8 mouse cellular contexts compared by ENCODE assay signal in genomic region chr2:73312152-73313116, GRCm38 (mm10). TPM values are rescaled to one million over a fixed set of nuclear protein-coding genes. Genes with fewer than 3 reads are reported as not detected.
DNase-seq lines count a peak whose midpoint lies in the region; ATAC-seq lines count a peak whose summit lies in the region.

TSS of gene Scrn3 (plus strand) at chr2:73312601.
TSS of gene Cir1 (minus strand) at chr2:73312701.

- peak within 1 kb of the TSS; percentile 94 for H3K27ac ChIP-seq in heart, embryonic 10.5 days
- H3K27ac ChIP-seq in kidney, embryonic 15.5 days: peak within 1 kb of the TSS; percentile 87

- DNase-seq in B cell, adult 2 months: peak; percentile 94
- DNase-seq in brain, adult 2 months (ENCODE audit: low read depth, low spot score): peak; percentile 99
- DNase-seq in heart, embryonic 10.5 days (ENCODE audit: low spot score): peak; percentile 99
- DNase-seq in liver: peak; percentile 97
- peak; percentile 93 to 96 for DNase-seq in spleen, postnatal 4 days (ENCODE audit: low spot score in 2 of 2)

- under 1% methylated on average over 64 of the region's 64 CpGs for WGBS in heart, embryonic 10.5 days
- WGBS in kidney, embryonic 15.5 days: under 1% methylated on average over 64 of the region's 64 CpGs

- H3K4me3 ChIP-seq in heart, embryonic 10.5 days: peak within 1 kb of the TSS; percentile 90
- peak within 1 kb of the TSS; percentile 82 for H3K4me3 ChIP-seq in kidney, embryonic 15.5 days (replicated peaks)

- H3K36me3 ChIP-seq in heart, embryonic 10.5 days: peaks cover 26% of the 10 kb centered on the region
- H3K36me3 ChIP-seq in kidney, embryonic 15.5 days: peaks cover 28% of the 10 kb centered on the region

- H3K9me3 ChIP-seq in heart, embryonic 10.5 days: no peaks in the 10 kb centered on the region
- no peaks in the 10 kb centered on the region for H3K9me3 ChIP-seq in kidney, embryonic 15.5 days (replicated peaks)

- H3K9ac ChIP-seq in kidney, embryonic 15.5 days: peak within 1 kb of the TSS; percentile 71

- peaks cover 15% of the 10 kb centered on the region for H3K4me1 ChIP-seq in heart, embryonic 10.5 days
- H3K4me1 ChIP-seq in kidney, embryonic 15.5 days: peaks cover 16% of the 10 kb centered on the region

- H3K27me3 ChIP-seq in heart, embryonic 10.5 days (ENCODE audit: insufficient read depth, poor library complexity, severe bottlenecking): no peaks in the 10 kb centered on the region
- H3K27me3 ChIP-seq in kidney, embryonic 15.5 days: no peaks in the 10 kb centered on the region

- H3K4me2 ChIP-seq in kidney, embryonic 15.5 days: peak within 1 kb of the TSS; percentile 72

- peak; percentile 95 for ATAC-seq in erythroblast, adult 5-6 weeks (replicated peaks; ENCODE audit: low FRiP score, poor library complexity, severe bottlenecking)
- peak; percentile 96 for ATAC-seq in kidney, embryonic 15.5 days (replicated peaks; ENCODE audit: low FRiP score)
- peak; percentile 97 for ATAC-seq in monocyte, adult 5-6 weeks (replicated peaks; ENCODE audit: insufficient number of reproducible peaks, low FRiP score, low TSS enrichment, poor library complexity, severe bottlenecking)

RNA-seq across cellular contexts. Expression of gene Scrn3, which starts in this region (rescaled TPM):
- 19.2 and 21.1 TPM in 2 replicates for total RNA-seq in erythroblast, adult 5-6 weeks (2015; ENCODE audit: low replicate concordance)
- total RNA-seq in erythroblast, adult 5-6 weeks (2017; ENCODE audit: low replicate concordance): 32.5 and 33.6 TPM in 2 replicates
- 15.1 and 16.6 TPM in 2 replicates for polyA plus RNA-seq in heart, embryonic 10.5 days (2016; fragmentation: Nextera tagmentation; extraction: Ambion mirVana)
- polyA plus RNA-seq in kidney, embryonic 15.5 days (2015; fragmentation: Nextera tagmentation; extraction: Ambion mirVana): 18.5 TPM in 2 replicates
- total RNA-seq in monocyte, adult 5-6 weeks (2017): 6.3 to 13.4 TPM (median 10.3 TPM) in 3 replicates

RNA-seq across cellular contexts. Expression of gene Cir1, which starts in this region (rescaled TPM):
- total RNA-seq in erythroblast, adult 5-6 weeks (2015; ENCODE audit: low replicate concordance): 57.6 and 67.9 TPM in 2 replicates
- 76.7 and 127 TPM in 2 replicates for total RNA-seq in erythroblast, adult 5-6 weeks (2017; ENCODE audit: low replicate concordance)
- polyA plus RNA-seq in heart, embryonic 10.5 days (2016; fragmentation: Nextera tagmentation; extraction: Ambion mirVana): 9.7 and 12.0 TPM in 2 replicates
- 24.5 and 25.8 TPM in 2 replicates for polyA plus RNA-seq in kidney, embryonic 15.5 days (2015; fragmentation: Nextera tagmentation; extraction: Ambion mirVana)
- 25.7 to 34.2 TPM (median 30.7 TPM) in 3 replicates for total RNA-seq in monocyte, adult 5-6 weeks (2017)

Comparison
In these comparisons a context has a peak if more than half of its experiments do, and no peak if none do; other contexts are left out.
1. Peak in every context shown above with its lines: DNase-seq, ATAC-seq, H3K4me3 ChIP-seq and H3K27ac ChIP-seq.